Mouse (Mus musculus): ENCODE data around the gene Ccnjl.

- TF ChIP-seq CTCF (IDR thresholded peaks at IDR 0.05) (no peak), POLR2A (IDR thresholded peaks at IDR 0.05; ENCODE audit: insufficient read depth, low read depth, low read length) (no peak)
Measured at GRCm38 (mm10) chr11:43604207-43604606, 75.6 kb downstream of the Ccnjl start.
